Mouse (Mus musculus) lung, postnatal 0 days (tissue): Measurements from ENCODE around the gene Vipr2.

Experiments used
- CTCF ChIP-seq: IDR thresholded peaks from 2 replicates; pipeline ENCODE4 v1.5.1; 2016; ENCODE audit warnings: antibody characterized with exemption, mild to moderate bottlenecking
- EP300 ChIP-seq: IDR thresholded peaks from 2 replicates; pipeline ENCODE4 v1.6.1; 2016; ENCODE audit warnings: antibody characterized with exemption, mild to moderate bottlenecking, control low read depth

- TF ChIP-seq CTCF: no peak
- no peak for TF ChIP-seq EP300
Measured at GRCm38 (mm10) chr12:116142464-116142863, 64.9 kb downstream of the Vipr2 start.
